Mouse (Mus musculus): ENCODE measurements around the gene Fam3b. TPM values are rescaled to one million over a fixed set of nuclear protein-coding genes. Genes with fewer than 3 reads are reported as not detected.

The Fam3b gene
- total RNA-seq, 1 experiment from 2014 or later: not detected

Other genes with a start within 250 kb of the Fam3b start
- gene Bace2, start 158.1 kb downstream of the Fam3b start, total RNA-seq (2021): 7.5 and 14.7 TPM in 2 replicates
- gene Mx1, start 51.9 kb downstream of the Fam3b start, total RNA-seq (2021): 2.0 and 2.8 TPM in 2 replicates
- not detected in 2 replicates for gene Tmprss2, start 96.4 kb upstream of the Fam3b start, total RNA-seq (2021)
- 0.33 and 0.43 TPM in 2 replicates for gene Ripk4, start 249.0 kb upstream of the Fam3b start, total RNA-seq (2021)